Mouse (Mus musculus) ovary, adult 18-20 months (tissue): ENCODE measurements at regions not wholly inside any gene's neighbourhood (a gene's known extent, or its start where the extent isn't known, plus 50 kb on each side); places are given as distances from the start of the nearest gene placed in this dataset.

ENCODE experiments used
- DNase-seq: peaks from one replicate; pipeline ENCODE4 v3.0.0; 2022; ENCODE audit warnings: low spot score, mixed read lengths

DNA sequence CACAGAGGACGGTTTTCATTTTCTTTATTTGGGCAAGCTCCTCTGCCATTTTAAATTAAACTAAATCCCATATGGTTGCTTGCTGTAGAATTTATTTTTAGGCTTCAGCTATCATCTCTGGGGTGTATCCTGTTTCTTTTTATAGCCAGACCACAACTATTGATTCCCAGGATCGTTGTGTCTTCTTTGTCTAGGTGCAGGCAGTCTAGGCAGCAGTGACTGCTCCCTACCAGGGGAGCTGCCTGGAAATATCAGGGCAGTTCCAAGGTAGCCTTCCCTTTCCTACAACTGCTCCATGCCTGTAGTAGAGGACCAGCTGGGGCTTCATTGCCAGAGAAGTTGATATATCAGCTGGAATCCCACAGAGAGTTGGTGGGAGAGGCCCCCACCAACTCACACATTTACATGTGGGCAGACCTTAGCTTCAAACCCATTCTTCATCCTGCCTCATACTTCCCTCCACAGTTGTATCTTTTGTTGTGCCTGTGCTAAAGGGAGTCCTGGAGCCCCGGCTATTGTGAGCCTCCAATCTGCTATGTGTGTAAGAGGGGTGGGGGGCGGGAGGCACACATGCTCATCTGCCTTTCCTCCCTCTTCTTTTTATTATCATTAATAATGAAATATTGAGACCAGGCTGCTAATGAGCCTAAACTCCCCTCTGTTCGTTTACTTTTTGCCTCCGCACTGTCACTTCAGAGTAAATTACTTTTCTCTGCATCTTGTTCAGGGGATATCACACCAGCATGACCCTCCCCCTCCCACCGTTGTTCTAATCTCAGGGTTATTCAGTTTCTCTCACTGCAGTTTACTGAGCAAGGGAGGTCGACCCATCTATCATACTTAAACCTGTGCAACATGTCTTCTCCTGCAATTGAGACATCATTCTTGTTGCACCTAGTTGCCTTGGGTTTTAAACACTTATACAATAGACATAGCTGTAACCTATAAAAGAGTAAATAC is 576.3 kb upstream of the Plxna2 start:
- no peak for DNase-seq

GRCm38 (mm10) chr1:194038711-194039110 is 579.3 kb upstream of the Plxna2 start:
- no peak for DNase-seq

DNA sequence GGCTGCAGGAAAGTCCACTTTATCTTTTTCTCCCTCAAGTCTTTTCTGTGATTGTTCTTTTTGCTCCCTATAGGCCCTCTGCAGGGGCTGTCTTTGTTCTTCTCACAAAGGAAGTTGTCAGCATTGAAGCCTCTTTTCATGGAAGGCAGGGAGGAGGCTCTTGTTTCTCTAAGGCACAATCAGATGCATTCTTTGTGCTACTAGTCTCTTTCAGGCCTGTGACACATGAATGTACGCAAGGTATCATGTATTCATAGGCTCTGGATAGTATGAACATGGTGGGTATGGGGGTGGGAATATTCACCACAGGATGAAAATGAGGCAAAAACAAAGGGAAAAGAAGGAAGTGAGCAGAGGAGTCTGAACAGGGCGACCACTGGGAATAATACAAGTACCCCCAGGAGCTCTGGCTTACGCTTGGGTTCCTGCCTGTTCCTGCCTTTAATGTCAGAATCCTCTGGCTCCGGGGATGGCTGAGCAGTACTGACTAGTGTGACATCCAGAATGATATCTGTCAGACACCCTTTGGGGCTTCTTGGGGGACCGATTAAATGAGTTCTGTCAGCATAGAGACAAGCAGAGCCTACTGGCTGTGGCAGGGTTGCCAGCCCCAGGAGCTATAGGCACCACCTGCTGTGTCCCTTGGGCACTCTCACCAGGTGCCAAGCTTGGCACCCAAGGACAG is 583.7 kb upstream of the Plxna2 start:
- DNase-seq, result no peak

DNA sequence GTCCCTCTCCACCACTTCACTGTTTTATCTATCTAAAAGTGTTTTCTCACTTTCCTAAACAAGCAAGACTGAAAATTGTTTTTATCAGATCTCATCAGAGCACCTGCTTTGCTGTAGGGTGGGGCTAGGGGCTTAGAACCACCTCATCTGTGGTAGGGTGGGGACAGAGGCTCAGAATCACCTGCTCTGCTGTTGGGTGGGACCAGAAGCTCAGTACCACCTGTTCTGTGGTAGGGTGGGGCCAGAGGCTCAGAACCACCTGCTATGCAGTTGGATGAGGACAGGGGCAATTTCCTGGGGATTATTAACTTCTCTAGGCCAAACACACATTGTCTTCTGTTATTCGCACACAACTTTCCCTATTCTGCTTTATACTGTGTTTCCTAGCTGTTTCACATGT is 585.4 kb upstream of the Plxna2 start:
- no peak for DNase-seq

GRCm38 (mm10) chr1:194030651-194031228 is 587.3 kb upstream of the Plxna2 start:
- DNase-seq, result no peak

DNA sequence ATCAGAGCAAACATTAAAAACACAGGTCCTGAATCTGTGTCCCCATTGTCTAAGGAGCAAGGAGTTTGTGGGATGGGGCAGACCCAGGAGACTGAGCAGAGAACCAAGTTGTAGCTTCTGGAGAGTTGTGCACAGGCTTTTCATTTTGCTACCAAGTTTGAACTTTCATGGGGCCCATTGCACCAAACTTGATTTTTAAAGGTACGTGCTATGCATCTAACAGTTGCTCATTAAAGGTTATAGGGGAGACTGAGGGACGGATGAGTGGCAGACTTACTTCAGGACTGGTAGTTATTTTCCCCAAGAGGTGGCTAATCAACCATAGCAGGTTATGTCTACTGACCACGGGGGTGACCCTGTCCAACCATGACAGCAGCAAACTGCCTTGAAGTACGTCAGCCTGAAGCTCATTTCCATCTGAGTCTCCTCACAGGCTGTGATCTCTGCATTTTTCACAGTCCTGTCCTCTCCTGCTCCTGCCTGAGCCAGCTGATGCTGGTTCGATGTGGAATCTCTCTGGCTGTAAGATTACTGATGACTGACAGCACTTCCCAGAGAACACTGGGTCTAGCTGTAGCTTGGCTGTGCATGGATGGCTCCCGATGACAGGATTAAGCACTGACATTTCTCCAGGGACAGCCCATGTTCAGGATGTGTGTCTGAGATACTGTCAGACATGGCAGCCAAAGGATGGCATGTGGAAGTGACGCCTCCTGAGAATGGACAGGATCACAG is 590.9 kb upstream of the Plxna2 start:
- no peak for DNase-seq

- no peak for DNase-seq
Observed at GRCm38 (mm10) chr1:194026213-194026612, 591.8 kb upstream of the Plxna2 start.

DNA sequence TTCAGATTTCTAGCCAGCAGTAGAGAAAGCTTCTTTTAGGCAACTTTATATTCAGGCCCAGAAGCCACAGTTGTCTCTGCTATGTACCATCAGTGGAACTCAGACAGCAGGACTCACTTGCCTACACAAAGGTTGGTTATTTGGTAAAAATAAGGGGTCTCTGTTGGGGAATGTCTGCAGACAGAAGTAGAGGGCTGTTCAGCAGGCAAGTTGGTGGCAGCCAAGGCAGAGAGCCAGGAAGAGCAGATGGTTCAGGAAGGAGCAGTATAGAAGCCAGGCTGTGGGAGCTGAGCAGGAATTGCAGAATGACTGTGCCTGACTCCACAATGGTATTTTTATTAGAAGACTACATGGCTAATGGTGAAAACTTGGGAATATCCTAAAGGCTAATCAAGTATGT is 598.7 kb upstream of the Plxna2 start:
- DNase-seq, result no peak

DNA sequence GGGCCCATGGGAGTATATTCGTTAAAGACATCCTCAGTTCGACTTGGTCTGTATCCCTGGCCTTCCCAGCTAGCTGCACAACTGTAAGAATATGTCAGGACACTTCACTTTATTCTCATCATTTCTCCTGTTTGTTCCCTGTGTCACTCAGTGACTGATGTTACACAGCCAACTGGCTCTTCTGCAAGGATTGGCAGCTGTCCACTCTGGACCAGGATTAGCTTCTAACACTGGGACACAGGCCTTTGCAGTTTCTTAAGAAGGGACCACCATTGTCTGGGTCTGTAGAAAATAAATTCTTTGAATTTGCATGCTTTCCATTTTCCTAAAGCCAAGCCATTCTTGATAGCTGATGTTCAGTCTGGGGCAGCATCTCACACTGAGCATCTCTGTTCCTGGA is 622.1 kb upstream of the Camk1g start:
- no peak for DNase-seq

GRCm38 (mm10) chr1:193989956-193990675 is 620.0 kb upstream of the Camk1g start:
- DNase-seq, result no peak

DNA sequence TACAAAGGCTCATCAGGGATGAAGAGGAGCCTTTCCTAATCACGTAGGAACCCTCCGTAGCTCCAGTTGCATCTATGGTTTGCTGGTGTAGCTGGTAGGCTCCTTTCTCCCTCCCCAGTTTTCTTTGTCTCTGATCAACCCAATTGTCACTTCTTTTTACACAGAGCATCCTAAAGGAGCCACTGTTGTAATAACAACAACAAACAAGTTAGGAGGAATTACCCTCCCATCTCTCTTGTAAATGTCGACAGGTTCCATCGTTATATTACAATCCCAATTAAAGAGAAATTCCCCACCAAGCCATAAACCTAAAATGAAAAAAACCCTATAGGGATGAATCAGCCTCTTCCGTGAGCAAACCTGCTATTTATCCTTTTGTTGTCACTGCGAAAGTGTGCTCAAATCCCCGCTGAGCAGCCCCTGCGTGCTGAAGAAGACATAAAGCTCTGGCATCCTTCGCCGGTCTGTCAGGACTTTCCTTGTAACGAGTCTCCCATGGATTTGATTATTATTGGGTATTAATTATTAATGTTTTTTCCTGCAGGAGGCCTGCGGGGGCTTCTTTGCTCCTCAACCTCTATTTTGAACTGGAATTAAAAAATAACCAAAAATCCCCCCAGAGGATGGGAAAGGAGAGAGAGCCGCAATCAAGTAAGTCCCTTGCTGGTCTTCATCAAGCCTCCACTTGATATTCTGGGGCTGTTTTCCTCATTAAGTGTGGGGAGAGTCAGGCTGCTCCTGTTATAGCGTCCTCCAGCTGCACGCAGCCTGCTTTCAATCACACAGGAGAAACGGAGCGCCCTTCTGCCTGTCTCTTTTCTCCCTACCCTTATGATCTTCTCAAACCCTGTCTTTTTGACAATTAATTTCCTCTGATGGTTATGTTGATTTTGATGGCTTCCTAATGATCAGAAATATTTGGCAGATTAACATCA is 619.1 kb upstream of the Camk1g start:
- no peak for DNase-seq

DNA sequence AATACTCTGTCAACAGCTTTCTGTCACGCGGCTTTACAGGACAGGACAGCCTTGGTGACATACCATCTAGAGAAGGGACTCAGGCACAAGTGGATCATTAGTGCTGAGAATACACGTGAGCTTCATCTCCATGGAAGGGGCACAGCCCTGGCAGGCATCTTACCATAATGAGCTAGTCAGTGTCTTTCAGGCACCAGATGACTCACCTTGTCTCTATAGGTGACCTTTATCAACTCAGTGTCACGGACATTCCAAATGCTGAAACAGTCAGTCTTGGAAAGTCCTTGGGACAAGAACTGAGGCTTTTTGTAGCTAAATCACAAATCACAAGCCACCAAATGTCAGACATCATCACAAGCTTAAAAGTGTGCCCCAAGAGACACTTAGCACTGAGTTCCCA is 610.5 kb upstream of the Camk1g start:
- DNase-seq, result no peak

DNA sequence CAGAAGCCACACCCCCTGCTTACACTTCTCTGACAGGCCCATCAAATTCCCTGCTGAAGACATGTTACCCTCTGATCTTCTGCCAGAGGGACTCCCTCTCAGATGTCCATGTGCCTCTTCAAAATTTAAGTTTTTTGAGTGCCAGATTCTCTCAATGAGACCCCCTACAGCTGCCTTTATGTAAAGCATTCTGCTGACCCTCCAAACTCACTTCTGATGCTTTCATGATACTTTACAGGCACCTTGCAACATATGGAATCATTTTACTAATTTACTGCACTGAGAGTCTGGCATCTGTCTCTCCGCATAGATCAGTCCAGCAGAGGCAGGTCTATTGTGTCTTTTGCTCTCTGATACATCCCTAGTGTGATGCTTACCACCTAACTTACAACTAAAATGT is 601.4 kb upstream of the Camk1g start:
- no peak for DNase-seq

- no peak for DNase-seq
Observed at GRCm38 (mm10) chr1:193969264-193969908, 599.3 kb upstream of the Camk1g start.

DNA sequence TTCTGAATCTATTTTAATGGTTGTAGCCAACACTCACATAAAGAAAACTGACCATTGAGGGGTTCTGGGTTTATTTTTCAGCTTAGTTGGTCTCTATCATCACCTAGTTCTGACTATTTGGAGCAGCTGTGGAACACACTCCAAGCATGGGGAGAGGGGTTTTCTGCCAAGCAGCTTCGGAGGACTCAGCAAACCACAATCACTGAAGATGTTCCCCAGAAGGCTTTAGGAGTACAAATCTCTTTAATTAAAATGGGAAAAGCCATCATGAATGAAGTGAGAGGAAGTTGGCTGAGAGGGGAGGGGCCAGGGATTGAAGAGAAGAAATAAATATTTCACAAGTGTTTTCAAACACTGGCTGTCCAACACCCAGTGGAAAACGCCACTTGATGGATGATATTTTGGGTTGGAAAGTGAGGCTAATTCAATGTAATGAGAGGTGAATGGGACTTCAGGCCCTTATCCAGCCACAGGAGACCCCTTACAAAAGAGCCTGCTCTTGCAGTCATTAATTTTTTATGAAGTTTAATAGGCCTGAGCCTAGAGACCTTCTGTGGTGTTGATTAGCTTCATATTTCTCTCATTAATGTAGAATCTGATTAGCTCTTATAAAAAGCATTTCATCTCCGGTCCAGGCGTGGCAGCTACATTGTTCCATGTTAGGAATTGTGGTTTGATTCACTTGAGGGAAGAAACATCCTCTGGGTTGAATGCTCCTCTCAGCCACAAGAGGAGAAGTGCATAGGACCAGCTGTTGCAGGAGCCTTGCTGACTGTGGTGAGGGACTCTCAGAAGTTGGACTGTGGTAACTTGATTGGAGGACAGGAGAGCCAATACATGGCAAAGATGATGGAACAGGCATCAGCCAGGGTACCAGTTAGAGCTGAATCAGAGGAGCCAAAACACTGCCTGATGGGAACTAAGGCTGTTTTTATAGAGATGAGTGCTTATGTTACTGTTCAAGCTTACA is 598.1 kb upstream of the Camk1g start:
- no peak for DNase-seq

- no peak for DNase-seq
Observed at GRCm38 (mm10) chr1:193966652-193967555, 596.8 kb upstream of the Camk1g start.

DNA sequence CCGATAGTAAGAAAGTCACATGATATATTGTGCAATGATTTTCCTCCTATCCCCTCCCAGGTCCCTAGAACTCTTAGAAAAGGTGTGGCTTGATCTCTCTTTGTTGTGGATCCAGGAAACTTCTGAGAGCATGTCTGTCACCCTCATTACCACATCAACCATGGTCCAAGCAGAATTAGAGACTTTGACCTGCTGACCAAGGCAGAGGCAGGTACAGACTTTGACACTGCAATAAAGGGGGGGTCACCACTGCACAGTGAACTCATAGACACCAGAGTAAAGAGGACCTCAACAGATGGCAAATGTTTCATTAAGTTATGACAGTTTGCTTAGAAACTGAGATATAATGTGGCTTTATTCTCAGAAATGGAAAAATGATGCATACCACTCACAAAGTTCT is 595.2 kb upstream of the Camk1g start:
- no peak for DNase-seq

DNA sequence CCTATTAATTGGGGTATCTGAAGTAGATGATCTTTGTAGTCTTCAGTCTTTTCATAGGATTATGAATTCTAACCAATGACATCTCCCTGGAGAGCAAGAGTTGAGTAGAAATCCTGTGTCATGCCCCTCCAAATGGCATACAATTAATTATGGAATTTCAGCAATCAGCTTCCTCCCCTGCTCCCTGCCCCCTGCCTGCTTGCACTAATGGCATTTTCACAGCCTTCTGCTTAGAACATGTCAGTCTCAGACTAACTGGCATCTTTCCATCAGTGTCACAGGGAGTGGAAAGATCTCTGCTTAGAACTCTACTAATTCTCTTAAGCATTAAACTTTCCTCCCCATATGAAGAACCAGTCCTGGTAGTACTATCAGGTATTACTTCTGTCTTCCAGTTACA is 581.8 kb upstream of the Camk1g start:
- DNase-seq, result no peak
